Mouse (Mus musculus) cerebellum, adult 9-10 months (tissue): ENCODE results near the gene Upf1.

ENCODE experiments used
- DNase-seq: peaks from one replicate; pipeline ENCODE4 v3.0.0; 2022

Gene Upf1

GRCm38 (mm10) chr8:70317872-70318271, 35.2 kb downstream of the Upf1 start:
- DNase-seq, result no peak

GRCm38 (mm10) chr8:70316511-70317504, 36.3 kb downstream of the Upf1 start:
- peak; percentile 60 for DNase-seq

- peak; percentile 81 for DNase-seq
Observed at GRCm38 (mm10) chr8:70315624-70316510, 37.2 kb downstream of the Upf1 start, which contains the start of gene Cers1. Gene Cers1, plus strand, starts transcription at chr8:70315775.

- DNase-seq, result peak; percentile 54
Observed at GRCm38 (mm10) chr8:70313399-70313798, 39.7 kb downstream of the Upf1 start.

GRCm38 (mm10) chr8:70309311-70309710, 43.8 kb downstream of the Upf1 start:
- DNase-seq, result no peak

GRCm38 (mm10) chr8:70302901-70303300, 50.2 kb downstream of the Upf1 start:
- DNase-seq, result no peak

- DNase-seq, result peak; percentile 94
Observed at GRCm38 (mm10) chr8:70302358-70302890, 50.7 kb downstream of the Upf1 start, which contains the start of the genes Ddx49 and Cope. Gene Ddx49, minus strand, starts transcription at chr8:70302489. Gene Cope, plus strand, starts transcription at chr8:70302518.

GRCm38 (mm10) chr8:70300881-70301280, 52.2 kb downstream of the Upf1 start:
- no peak for DNase-seq

- DNase-seq, result no peak
Observed at GRCm38 (mm10) chr8:70293988-70294405, 59.1 kb downstream of the Upf1 start.

- no peak for DNase-seq
Observed at GRCm38 (mm10) chr8:70286737-70287136, 66.3 kb downstream of the Upf1 start.

GRCm38 (mm10) chr8:70285304-70285703, 67.8 kb downstream of the Upf1 start:
- DNase-seq, result no peak

GRCm38 (mm10) chr8:70284421-70284820, 68.7 kb downstream of the Upf1 start:
- DNase-seq, result no peak

GRCm38 (mm10) chr8:70283136-70284077, 69.7 kb downstream of the Upf1 start:
- DNase-seq, result no peak

GRCm38 (mm10) chr8:70282603-70283135, 70.4 kb downstream of the Upf1 start, which contains the start of gene Homer3:
Gene Homer3, plus strand, starts transcription at chr8:70282827.
- DNase-seq, result peak; percentile 57
